Mouse (Mus musculus): Measurements from ENCODE around the gene Afap1. TPM values are rescaled to one million over a fixed set of nuclear protein-coding genes. Genes with fewer than 3 reads are reported as not detected.

Afap1 gene
- polyA plus RNA-seq, 1 experiment = not detected

DNA sequence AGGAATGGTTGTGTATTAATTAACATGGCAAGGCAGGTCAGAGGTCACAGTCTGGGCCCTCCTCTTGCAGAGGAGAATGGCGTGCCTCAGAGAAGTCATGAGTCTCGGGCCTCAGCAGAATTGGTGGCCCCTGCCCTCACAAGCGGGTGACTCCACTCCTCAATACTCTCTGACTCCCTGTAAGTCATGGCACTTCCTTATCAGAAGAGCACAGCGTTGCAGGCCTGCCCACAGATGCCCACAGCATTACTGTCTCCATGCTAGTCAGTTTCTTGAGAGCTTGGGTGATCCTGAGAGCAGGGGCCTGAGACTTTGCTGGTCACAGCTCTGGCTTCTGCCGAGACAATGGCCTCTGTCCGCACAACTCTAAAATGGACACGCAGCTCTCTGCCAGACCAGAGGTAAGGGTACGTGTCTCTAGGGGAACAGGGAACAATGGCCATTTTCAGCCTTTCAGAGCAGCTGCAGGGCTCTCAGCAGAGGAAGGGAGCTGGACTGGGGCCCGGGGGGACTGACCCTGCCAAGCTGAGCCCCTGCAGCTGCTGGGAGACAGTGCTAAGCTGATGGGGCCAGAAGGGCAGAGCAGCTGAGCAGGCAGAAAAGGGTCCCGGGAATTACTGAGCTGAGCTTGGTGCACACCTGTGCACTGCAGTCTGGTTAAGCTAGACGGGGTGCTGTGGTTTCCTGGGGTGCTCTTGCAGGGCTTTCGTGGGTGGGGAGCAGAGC is 77.4 kb downstream of the Afap1 start:
- TF ChIP-seq POLR2A (IDR thresholded peaks at IDR 0.05; ENCODE audit: insufficient read depth, low read depth, low read length) (no peak), CTCF (IDR thresholded peaks at IDR 0.05; ENCODE audit: insufficient read depth, low read depth, low read length) (no peak)
- H3K4me1 ChIP-seq (ENCODE audit: control insufficient read depth, insufficient read depth, low read length) = peaks cover 13% of the 10 kb centered on the region; the same call in 1 of the 2 replicates
- no peak overlapping the region for H3K4me3 ChIP-seq (ENCODE audit: insufficient read depth, low read depth, low read length)
- WGBS = 62% methylated on average over 12 of the region's 12 CpGs
- peak overlapping the region; percentile 4; the same call in 1 of the 2 replicates for H3K27ac ChIP-seq (ENCODE audit: insufficient read depth, low read depth, low read length)

DNA sequence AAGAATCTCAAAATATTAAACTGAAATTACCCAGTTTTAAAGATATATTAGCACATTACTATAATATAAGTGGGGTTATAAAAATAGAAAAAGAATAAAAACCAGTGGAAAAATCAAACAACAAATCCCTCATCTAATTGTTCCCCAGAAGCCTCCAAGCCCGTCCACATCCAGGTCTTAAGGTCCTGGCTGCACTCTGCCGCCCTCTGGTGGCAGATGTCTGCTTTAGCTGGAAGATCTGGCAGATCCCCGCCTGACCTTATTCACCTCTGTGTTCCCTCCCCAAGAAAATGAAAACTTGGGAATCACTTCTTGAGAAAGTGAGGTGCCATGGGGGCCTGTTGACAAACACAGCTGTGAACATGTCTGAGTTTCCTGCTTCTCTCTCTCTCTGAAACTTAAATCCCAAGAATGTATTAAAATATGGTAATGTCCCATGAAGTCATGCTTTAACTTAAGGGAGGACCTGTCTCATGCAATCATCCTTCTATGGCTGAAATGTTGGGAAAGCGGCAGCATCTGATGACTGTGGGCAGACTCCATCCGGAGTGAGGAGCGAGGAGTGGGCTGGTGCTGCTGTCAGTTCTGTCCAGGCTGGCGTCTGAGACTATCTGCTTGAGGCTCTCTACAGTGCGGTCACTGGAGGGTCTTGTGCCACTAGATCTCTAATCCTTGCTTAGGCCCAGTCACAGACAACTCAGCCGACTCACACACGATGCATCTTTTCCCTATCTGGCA is 78.9 kb downstream of the Afap1 start:
- 59% methylated on average over 10 of the region's 10 CpGs for WGBS
- peaks cover 13% of the 10 kb centered on the region; the same call in 1 of the 2 replicates for H3K4me1 ChIP-seq (ENCODE audit: control insufficient read depth, insufficient read depth, low read length)
- no peak for TF ChIP-seq POLR2A (IDR thresholded peaks at IDR 0.05; ENCODE audit: insufficient read depth, low read depth, low read length)
- TF ChIP-seq CTCF (IDR thresholded peaks at IDR 0.05; ENCODE audit: insufficient read depth, low read depth, low read length) = peak; percentile 90

DNA sequence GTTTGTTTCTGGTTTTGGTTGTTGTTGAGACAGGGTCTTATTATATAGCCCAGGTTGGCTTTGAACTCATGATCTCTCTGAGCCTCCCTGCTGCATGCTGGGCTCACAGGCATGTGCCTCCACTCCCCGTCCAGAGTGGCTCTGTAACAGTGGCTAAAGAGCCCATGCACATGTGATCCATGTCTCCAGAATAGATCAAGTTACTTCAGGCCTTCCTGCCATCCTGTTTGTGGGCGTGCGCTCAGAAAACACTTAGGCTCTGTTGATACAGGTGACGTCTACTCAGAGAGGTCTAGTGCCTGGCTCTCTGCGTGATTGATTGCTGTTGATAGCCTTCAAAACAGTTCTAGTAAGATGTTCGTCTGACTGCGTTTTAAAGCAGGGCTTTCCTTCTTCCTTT is 79.6 kb downstream of the Afap1 start:
- WGBS = 88% methylated on average over 7 of the region's 7 CpGs
- Histone ChIP-seq H3K4me3 (ENCODE audit: insufficient read depth, low read depth, low read length) (no peak overlapping the region), H3K4me1 (ENCODE audit: control insufficient read depth, insufficient read depth, low read length) (peaks cover 13% of the 10 kb centered on the region; the same call in 1 of the 2 replicates), H3K27ac (ENCODE audit: insufficient read depth, low read depth, low read length) (no peak overlapping the region)
- TF ChIP-seq CTCF (IDR thresholded peaks at IDR 0.05; ENCODE audit: insufficient read depth, low read depth, low read length) (no peak), POLR2A (IDR thresholded peaks at IDR 0.05; ENCODE audit: insufficient read depth, low read depth, low read length) (no peak)

More for the DNA sequence above, 78.9 kb downstream of the Afap1 start:
- no peak overlapping the region for H3K27ac ChIP-seq (ENCODE audit: insufficient read depth, low read depth, low read length)
- no peak overlapping the region for H3K4me3 ChIP-seq (ENCODE audit: insufficient read depth, low read depth, low read length)

- Histone ChIP-seq H3K4me3 (ENCODE audit: insufficient read depth, low read depth, low read length) (no peak overlapping the region), H3K27ac (ENCODE audit: insufficient read depth, low read depth, low read length) (no peak overlapping the region), H3K4me1 (ENCODE audit: control insufficient read depth, insufficient read depth, low read length) (peaks cover 13% of the 10 kb centered on the region; the same call in 1 of the 2 replicates)
- 40% methylated on average over 12 of the region's 12 CpGs for WGBS
- TF ChIP-seq CTCF (IDR thresholded peaks at IDR 0.05; ENCODE audit: insufficient read depth, low read depth, low read length) (no peak), POLR2A (IDR thresholded peaks at IDR 0.05; ENCODE audit: insufficient read depth, low read depth, low read length) (no peak)
Measured at GRCm38 (mm10) chr5:35973800-35974199, 80.7 kb downstream of the Afap1 start.

DNA sequence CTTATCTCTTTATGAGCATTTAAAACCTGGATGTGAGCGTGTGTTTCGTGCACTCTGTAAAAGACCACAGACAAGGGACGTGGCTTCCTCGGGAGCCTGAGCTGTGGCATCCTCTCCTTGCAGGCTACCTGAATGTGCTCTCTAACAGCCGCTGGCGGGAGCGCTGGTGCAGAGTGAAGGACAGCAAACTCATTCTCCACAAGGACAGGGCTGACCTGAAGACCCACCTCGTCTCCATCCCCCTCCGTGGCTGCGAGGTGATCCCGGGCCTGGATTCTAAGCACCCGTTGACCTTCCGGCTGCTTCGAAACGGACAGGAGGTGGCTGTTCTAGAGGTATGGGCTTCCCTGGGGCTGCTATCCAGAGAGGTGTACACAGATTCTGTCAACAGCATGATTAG is 81.1 kb downstream of the Afap1 start:
- 84% methylated on average over 15 of the region's 15 CpGs for WGBS
- H3K27ac ChIP-seq (ENCODE audit: insufficient read depth, low read depth, low read length) = no peak overlapping the region
- H3K4me1 ChIP-seq (ENCODE audit: control insufficient read depth, insufficient read depth, low read length) = peaks cover 13% of the 10 kb centered on the region; the same call in 1 of the 2 replicates
- TF ChIP-seq POLR2A (IDR thresholded peaks at IDR 0.05; ENCODE audit: insufficient read depth, low read depth, low read length) = no peak
- no peak overlapping the region for H3K4me3 ChIP-seq (ENCODE audit: insufficient read depth, low read depth, low read length)

GRCm38 (mm10) chr5:35975681-35976080 is 82.6 kb downstream of the Afap1 start:
- TF ChIP-seq POLR2A (IDR thresholded peaks at IDR 0.05; ENCODE audit: insufficient read depth, low read depth, low read length) = no peak
- no peak for TF ChIP-seq CTCF (IDR thresholded peaks at IDR 0.05; ENCODE audit: insufficient read depth, low read depth, low read length)
- Histone ChIP-seq H3K4me1 (ENCODE audit: control insufficient read depth, insufficient read depth, low read length) (peaks cover 13% of the 10 kb centered on the region; the same call in 1 of the 2 replicates), H3K4me3 (ENCODE audit: insufficient read depth, low read depth, low read length) (no peak overlapping the region), H3K27ac (ENCODE audit: insufficient read depth, low read depth, low read length) (no peak overlapping the region)
- 5% methylated on average over 5 of the region's 5 CpGs for WGBS

DNA sequence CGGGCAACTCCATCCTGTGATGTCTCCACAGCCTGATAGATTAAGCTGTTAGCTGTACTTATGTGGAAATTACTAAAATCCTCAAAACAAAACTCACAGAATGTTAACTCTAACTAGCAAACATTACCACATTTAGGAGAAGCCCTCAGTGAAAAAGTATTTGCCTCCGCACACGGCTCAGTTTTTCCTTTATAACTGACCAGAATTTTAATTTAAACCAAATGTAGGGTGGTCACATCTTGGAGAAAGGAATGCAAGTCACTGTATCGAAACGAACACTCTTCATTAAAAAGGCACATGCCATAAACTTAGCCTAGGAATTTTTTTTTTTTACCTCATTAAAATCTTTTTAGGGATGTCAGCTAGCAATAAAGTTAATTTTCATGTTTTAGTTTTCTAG is 87.4 kb downstream of the Afap1 start:
- H3K27ac ChIP-seq (ENCODE audit: insufficient read depth, low read depth, low read length) = no peak overlapping the region
- WGBS = 85% methylated on average over 5 of the region's 5 CpGs
- peaks cover 29% of the 10 kb centered on the region for H3K4me1 ChIP-seq (ENCODE audit: control insufficient read depth, insufficient read depth, low read length)
- no peak overlapping the region for H3K4me3 ChIP-seq (ENCODE audit: insufficient read depth, low read depth, low read length)
- TF ChIP-seq CTCF (IDR thresholded peaks at IDR 0.05; ENCODE audit: insufficient read depth, low read depth, low read length) (no peak), POLR2A (IDR thresholded peaks at IDR 0.05; ENCODE audit: insufficient read depth, low read depth, low read length) (no peak)

GRCm38 (mm10) chr5:35981341-35981740 is 88.2 kb downstream of the Afap1 start:
- 66% methylated on average over 5 of the region's 5 CpGs for WGBS
- Histone ChIP-seq H3K4me3 (ENCODE audit: insufficient read depth, low read depth, low read length) (no peak overlapping the region), H3K27ac (ENCODE audit: insufficient read depth, low read depth, low read length) (no peak overlapping the region), H3K4me1 (ENCODE audit: control insufficient read depth, insufficient read depth, low read length) (peaks cover 36% of the 10 kb centered on the region)
- TF ChIP-seq CTCF (IDR thresholded peaks at IDR 0.05; ENCODE audit: insufficient read depth, low read depth, low read length) = no peak
- TF ChIP-seq POLR2A (IDR thresholded peaks at IDR 0.05; ENCODE audit: insufficient read depth, low read depth, low read length) = no peak

- Histone ChIP-seq H3K4me1 (ENCODE audit: control insufficient read depth, insufficient read depth, low read length) (peaks cover 42% of the 10 kb centered on the region), H3K27ac (ENCODE audit: insufficient read depth, low read depth, low read length) (no peak overlapping the region), H3K4me3 (ENCODE audit: insufficient read depth, low read depth, low read length) (no peak overlapping the region)
- WGBS = 39% methylated on average over 4 of the region's 4 CpGs
- TF ChIP-seq CTCF (IDR thresholded peaks at IDR 0.05; ENCODE audit: insufficient read depth, low read depth, low read length) (peak; percentile 68), POLR2A (IDR thresholded peaks at IDR 0.05; ENCODE audit: insufficient read depth, low read depth, low read length) (no peak)
Measured at GRCm38 (mm10) chr5:35981976-35982375, 88.9 kb downstream of the Afap1 start.

All from olfactory bulb, adult 2 months (tissue).